ENCODE assay signal across 27 mouse cellular contexts in genomic region chr7:18100785-18101184, GRCm38 (mm10). TPM values are rescaled to one million over a fixed set of nuclear protein-coding genes. Genes with fewer than 3 reads are reported as not detected.
DNase-seq lines count a peak whose midpoint lies in the region; ATAC-seq and TF ChIP-seq lines count a peak whose summit lies in the region.
"Had no signal": no experiment of that assay in that cellular context is flagged by ENCODE, and none has a peak within 500 bp of the region (broad histone marks: within the 10 kb centered on the region; RNA-seq: fewer than 3 reads in every experiment).

No protein-coding gene starts in this region.

- intact Hi-C loops in gastrocnemius, adult 2 months (cut with DNase I) = no loop called here

- H3K4me1 ChIP-seq in intestine, embryonic 14.5 days (replicated peaks; ENCODE audit: control insufficient read depth, insufficient read depth, low read length) = no peaks in the 10 kb centered on the region
- no peaks in the 10 kb centered on the region for H3K4me1 ChIP-seq in intestine, embryonic 16.5 days (ENCODE audit: control insufficient read depth, insufficient read depth, low read length)
- H3K4me1 ChIP-seq in E14TG2a.4 (replicated peaks; ENCODE audit: low read depth, low read length) (no peaks in the 10 kb centered on the region), G1E (ENCODE audit: insufficient read depth, low read depth, low read length) (no peaks in the 10 kb centered on the region)
- H3K4me1 ChIP-seq: embryonic facial prominence, embryonic 12.5 days; forebrain, embryonic 15.5 days; heart, embryonic 15.5 days; hindbrain, embryonic 13.5 days had no signal

- no peak overlapping the region for H3K27ac ChIP-seq in intestine, embryonic 14.5 days (ENCODE audit: low read depth)
- no peak overlapping the region for H3K27ac ChIP-seq in intestine, embryonic 16.5 days (ENCODE audit: low read length)
- H3K27ac ChIP-seq in gastrocnemius, adult 2 months = no peak overlapping the region
- H3K27ac ChIP-seq: embryonic facial prominence, embryonic 12.5 days; forebrain, embryonic 15.5 days; heart, adult 2 months; heart, embryonic 15.5 days; hindbrain, embryonic 13.5 days had no signal

- H3K36me3 ChIP-seq in intestine, embryonic 14.5 days (ENCODE audit: control insufficient read depth, insufficient read depth, low read length) = no peaks in the 10 kb centered on the region
- no peaks in the 10 kb centered on the region for H3K36me3 ChIP-seq in intestine, embryonic 16.5 days (ENCODE audit: control insufficient read depth, insufficient read depth, low read length)
- H3K36me3 ChIP-seq in E14TG2a.4 (ENCODE audit: insufficient read depth, low read length) (no peaks in the 10 kb centered on the region), G1E (replicated peaks) (no peaks in the 10 kb centered on the region)
- H3K36me3 ChIP-seq: embryonic facial prominence, embryonic 12.5 days; forebrain, embryonic 15.5 days; heart, embryonic 15.5 days; hindbrain, embryonic 13.5 days had no signal

- H3K9me3 ChIP-seq in intestine, embryonic 14.5 days (ENCODE audit: control insufficient read depth, low read length) = no peaks in the 10 kb centered on the region
- no peaks in the 10 kb centered on the region for H3K9me3 ChIP-seq in intestine, embryonic 16.5 days (ENCODE audit: control insufficient read depth, low read length)
- H3K9me3 ChIP-seq in E14TG2a.4 (ENCODE audit: low read length) = peaks cover 13% of the 10 kb centered on the region; the same call in 1 of the 2 replicates
- H3K9me3 ChIP-seq in G1E (replicated peaks) = no peaks in the 10 kb centered on the region
- H3K9me3 ChIP-seq: heart, embryonic 15.5 days had no signal

- H3K4me2 ChIP-seq in intestine, embryonic 14.5 days (ENCODE audit: low read length) = no peak overlapping the region
- no peak overlapping the region for H3K4me2 ChIP-seq in intestine, embryonic 16.5 days (ENCODE audit: low read depth, low read length)
- H3K4me2 ChIP-seq: embryonic facial prominence, embryonic 12.5 days; forebrain, embryonic 15.5 days; heart, embryonic 11.5 days; heart, embryonic 15.5 days; hindbrain, embryonic 13.5 days had no signal

- peak; percentile 51 for DNase-seq in intestine, embryonic 14.5 days (ENCODE audit: low spot score)
- no peak for DNase-seq in G1E (ENCODE audit: low spot score)
- peak; percentile 9 for DNase-seq in WW6 (ENCODE audit: low read depth, low spot score)
- no peak for DNase-seq in left cerebral cortex, adult 11 months (ENCODE audit: low spot score)
- DNase-seq in gastrocnemius, adult 2 months = no peak
- no peak for DNase-seq in right cerebral cortex, adult 18-20 months
- DNase-seq: adrenal gland, adult 8-10 months; adrenal gland, postnatal 36 days; cerebellum, adult 11 months; cerebellum, adult 8-10 months; cerebellum, postnatal 14 days; gastrocnemius, postnatal 10 days; heart, adult 2 months; heart, postnatal 14 days; kidney, adult 18-20 months had no signal

- WGBS in intestine, embryonic 14.5 days = 38% methylated on average over 2 of the region's 2 CpGs
- 42% methylated on average over 2 of the region's 2 CpGs for whole genome bisulfite sequencing in intestine, embryonic 16.5 days

- no peak overlapping the region for H3K9ac ChIP-seq in intestine, embryonic 14.5 days (ENCODE audit: low read length)
- no peak overlapping the region for H3K9ac ChIP-seq in intestine, embryonic 16.5 days (ENCODE audit: low read depth, low read length)
- H3K9ac ChIP-seq: embryonic facial prominence, embryonic 12.5 days; forebrain, embryonic 15.5 days; heart, embryonic 15.5 days; hindbrain, embryonic 13.5 days had no signal

- ATAC-seq in intestine, embryonic 14.5 days (replicated peaks; ENCODE audit: low FRiP score, low TSS enrichment, low read depth) = no peak
- ATAC-seq in intestine, embryonic 16.5 days = no peak
- no peak for ATAC-seq in G1E (ENCODE audit: extremely low read depth, insufficient number of reproducible peaks, low FRiP score, poor library complexity, severe bottlenecking)
- ATAC-seq: forebrain, embryonic 15.5 days had no signal

- H3K27me3 ChIP-seq in intestine, embryonic 14.5 days (replicated peaks; ENCODE audit: control insufficient read depth, insufficient read depth, low read length) = no peaks in the 10 kb centered on the region
- no peaks in the 10 kb centered on the region for H3K27me3 ChIP-seq in intestine, embryonic 16.5 days (replicated peaks; ENCODE audit: control insufficient read depth, insufficient read depth, low read length)
- H3K27me3 ChIP-seq in E14TG2a.4 (ENCODE audit: insufficient read depth, low read length) (no peaks in the 10 kb centered on the region), G1E (ENCODE audit: insufficient read depth, low read length) (no peaks in the 10 kb centered on the region)
- H3K27me3 ChIP-seq: embryonic facial prominence, embryonic 12.5 days; forebrain, embryonic 15.5 days; heart, embryonic 15.5 days; hindbrain, embryonic 13.5 days had no signal

- H3K4me3 ChIP-seq in intestine, embryonic 14.5 days (ENCODE audit: low read depth, low read length) = no peak overlapping the region
- no peak overlapping the region for H3K4me3 ChIP-seq in intestine, embryonic 16.5 days (ENCODE audit: low read length)
- H3K4me3 ChIP-seq in E14TG2a.4 (replicated peaks; ENCODE audit: low read length) (no peak overlapping the region), G1E (ENCODE audit: low read depth, low read length) (no peak overlapping the region)
- no peak overlapping the region for H3K4me3 ChIP-seq in gastrocnemius, adult 2 months
- H3K4me3 ChIP-seq: embryonic facial prominence, embryonic 12.5 days; forebrain, embryonic 15.5 days; heart, adult 2 months; heart, embryonic 15.5 days; hindbrain, embryonic 13.5 days had no signal

- TF ChIP-seq CTCF in E14TG2a.4 (conservative IDR thresholded peaks at IDR 0.05; ENCODE audit: low read length) (peak; percentile 50), G1E (IDR thresholded peaks at IDR 0.05; ENCODE audit: low read depth, low read length) (peak; percentile 27; the same call in 1 of the 2 replicates)
- no peak for TF ChIP-seq CTCF in gastrocnemius, adult 2 months (IDR thresholded peaks at IDR 0.05)

RNA-seq across cellular contexts. Expression of gene Ceacam12, which starts 35.1 kb away (rescaled TPM):
- not detected in 2 replicates for polyA plus RNA-seq in intestine, embryonic 14.5 days (2014; fragmentation: Nextera tagmentation; extraction: Ambion mirVana)
- polyA plus RNA-seq in intestine, embryonic 16.5 days (2015; fragmentation: Nextera tagmentation; extraction: Ambion mirVana) = not detected in 2 replicates
- total RNA-seq in G1E (2014; fragmentation: Nextera tagmentation) (not detected in 2 replicates), G1E (2017) (0.16 TPM in 1 of 2 replicates, not detected in the other)
- not detected in 2 replicates for polyA plus RNA-seq in G1E (2012)
- not detected for total RNA-seq in gastrocnemius, adult 2 months (2021)
- total RNA-seq: adrenal gland, adult 8-10 months; adrenal gland, postnatal 36 days; common myeloid progenitor, adult 5-6 weeks; gastrocnemius, postnatal 10 days; gastrocnemius, postnatal 4 days; heart, adult 2 months; heart, postnatal 14 days; hematopoietic stem cell, adult 5-6 weeks had no signal
- polyA plus RNA-seq: C2C12; embryonic facial prominence, embryonic 12.5 days; forebrain, embryonic 11.5 days; forebrain, embryonic 15.5 days; heart, adult 2 months; heart, embryonic 11.5 days; heart, embryonic 15.5 days; hindbrain, embryonic 13.5 days had no signal

Comparison
In these comparisons a context has a peak if more than half of its experiments do, and no peak if none do; other contexts are left out.
1. DNase-seq: peak in intestine, embryonic 14.5 days (single experiment) and WW6 (single experiment); none in G1E (single experiment), left cerebral cortex, adult 11 months (single experiment), gastrocnemius, adult 2 months (single experiment) and right cerebral cortex, adult 18-20 months (single experiment).